Mouse (Mus musculus) forebrain, embryonic 14.5 days (tissue): ENCODE data around the gene Appl2. TPM values are rescaled to one million over a fixed set of nuclear protein-coding genes. Genes with fewer than 3 reads are reported as not detected.

Source experiments
- ATAC-seq: fragments of 200-750 bp; cut with Nextera tagmentation; 2 replicates; pipeline ENCODE4 v1.8.0; 2017; ENCODE audit warnings: mild to moderate bottlenecking, moderate library complexity
- DNase-seq: peaks from one replicate; pipeline ENCODE4 v3.0.0-alpha.2; 2015; ENCODE audit warnings: low spot score
- H3K27ac ChIP-seq: fragments of 300-500 bp; sonication (generic); 2 replicates; pipeline ENCODE4 v1.5.1; 2014; ENCODE audit warnings: low read depth, mild to moderate bottlenecking, control low read depth, low read length, moderate library complexity
- H3K27me3 ChIP-seq: fragments of 300-500 bp; sonication (generic); replicated peaks from 2 replicates; pipeline ENCODE4 v1.6.1; 2014; ENCODE audit warnings: low read length, control low read depth, mixed read lengths; ENCODE audit not compliant: control insufficient read depth, insufficient read depth
- H3K36me3 ChIP-seq: fragments of 300-500 bp; sonication (generic); 2 replicates; pipeline ENCODE4 v1.6.1; 2014; ENCODE audit warnings: low read length, control low read depth; ENCODE audit not compliant: control insufficient read depth, insufficient read depth
- H3K4me1 ChIP-seq: fragments of 300-500 bp; sonication (generic); 2 replicates; pipeline ENCODE4 v1.6.1; 2014; ENCODE audit warnings: antibody characterized with exemption, low read length, control low read depth; ENCODE audit not compliant: control insufficient read depth, insufficient read depth
- H3K4me2 ChIP-seq: fragments of 300-500 bp; sonication (generic); 2 replicates; pipeline ENCODE4 v1.6.1; 2014; ENCODE audit warnings: mild to moderate bottlenecking, control low read depth, low read length
- H3K4me3 ChIP-seq: fragments of 300-500 bp; sonication (generic); 2 replicates; pipeline ENCODE4 v1.5.1; 2014; ENCODE audit warnings: low read depth, low read length, control low read depth
- H3K9ac ChIP-seq: fragments of 300-500 bp; sonication (generic); 2 replicates; pipeline ENCODE4 v1.6.1; 2014; ENCODE audit warnings: mild to moderate bottlenecking, low read length, control low read depth, moderate library complexity
- H3K9me3 ChIP-seq: fragments of 300-500 bp; sonication (generic); replicated peaks from 2 replicates; pipeline ENCODE4 v1.6.1; 2016; ENCODE audit warnings: low read length, control low read depth, mixed read lengths; ENCODE audit not compliant: control insufficient read depth
- WGBS: fragments of 180-500 bp; shearing (Covaris S2); extraction: QIAGEN DNeasy Blood & Tissue Kit; methylation state at CpG from one replicate; pipeline ENCODE4 v1.1.7; 2014; 5-methylcytosine and 5-hydroxymethylcytosine counted together
- polyA plus RNA-seq: library from polyadenylated mRNA; unstranded; fragments of >200 nt; fragmentation: Nextera tagmentation; extraction: Ambion mirVana; gene quantifications from 2 replicates; pipeline ENCODE4 v1.2.1, GENCODE M21; 2014

The Appl2 gene
- 20.2 and 23.2 TPM in 2 replicates for polyA plus RNA-seq

- WGBS = under 1% methylated on average over 56 of the region's 59 CpGs
- peak; percentile 96 for ATAC-seq
- no peaks in the 10 kb centered on the region for H3K27me3 ChIP-seq
Measured at GRCm38 (mm10) chr10:83648131-83649020, at the start of gene Appl2. TSS of gene Appl2 (minus strand) at chr10:83648738.

GRCm38 (mm10) chr10:83696226-83696625 lies 47.7 kb upstream of the Appl2 start:
- Histone ChIP-seq H3K9me3 (no peaks in the 10 kb centered on the region), H3K27me3 (no peaks in the 10 kb centered on the region), H3K4me2 (no peak overlapping the region), H3K4me1 (no peaks in the 10 kb centered on the region), H3K27ac (no peak overlapping the region), H3K36me3 (no peaks in the 10 kb centered on the region), H3K4me3 (no peak overlapping the region), H3K9ac (no peak overlapping the region)
- 84% methylated on average over 4 of the region's 4 CpGs for WGBS
- ATAC-seq = no peak
- no peak for DNase-seq

More at GRCm38 (mm10) chr10:83648131-83649020, at the start of gene Appl2:
- H3K36me3 ChIP-seq = no peaks in the 10 kb centered on the region
- H3K9me3 ChIP-seq = no peaks in the 10 kb centered on the region
- peak; percentile 86 for DNase-seq
- peak within 1 kb of the TSS; percentile 68 for H3K4me2 ChIP-seq
- peaks cover 8% of the 10 kb centered on the region for H3K4me1 ChIP-seq
- peak within 1 kb of the TSS; percentile 68 for H3K27ac ChIP-seq
- H3K9ac ChIP-seq = peak within 1 kb of the TSS; percentile 85
- peak within 1 kb of the TSS; percentile 76 for H3K4me3 ChIP-seq

- no peak for ATAC-seq
- Histone ChIP-seq H3K36me3 (no peaks in the 10 kb centered on the region), H3K27ac (no peak overlapping the region), H3K27me3 (no peaks in the 10 kb centered on the region), H3K4me3 (no peak overlapping the region), H3K9me3 (no peaks in the 10 kb centered on the region), H3K9ac (no peak overlapping the region), H3K4me2 (no peak overlapping the region), H3K4me1 (no peaks in the 10 kb centered on the region)
- DNase-seq = no peak
- 90% methylated on average over 11 of the region's 11 CpGs for WGBS
Measured at GRCm38 (mm10) chr10:83692175-83692895, 43.8 kb upstream of the Appl2 start.

- ATAC-seq (no peak), DNase-seq (no peak)
- H3K27me3 ChIP-seq = no peaks in the 10 kb centered on the region
- 89% methylated on average over 2 of the region's 2 CpGs for WGBS
- no peak overlapping the region for H3K4me3 ChIP-seq
- H3K9ac ChIP-seq = no peak overlapping the region
- no peak overlapping the region for H3K4me2 ChIP-seq
- H3K27ac ChIP-seq = no peak overlapping the region
- no peaks in the 10 kb centered on the region for H3K36me3 ChIP-seq
- no peaks in the 10 kb centered on the region for H3K9me3 ChIP-seq
- H3K4me1 ChIP-seq = no peaks in the 10 kb centered on the region
Measured at GRCm38 (mm10) chr10:83688215-83688614, 39.7 kb upstream of the Appl2 start.

GRCm38 (mm10) chr10:83681334-83681733 lies 32.8 kb upstream of the Appl2 start:
- DNase-seq = no peak
- no peak overlapping the region for H3K9ac ChIP-seq
- H3K4me3 ChIP-seq = no peak overlapping the region
- no peak overlapping the region for H3K4me2 ChIP-seq
- no peaks in the 10 kb centered on the region for H3K4me1 ChIP-seq
- H3K36me3 ChIP-seq = no peaks in the 10 kb centered on the region
- no peak for ATAC-seq
- 89% methylated on average over 12 of the region's 12 CpGs for WGBS
- H3K27me3 ChIP-seq = no peaks in the 10 kb centered on the region
- no peaks in the 10 kb centered on the region for H3K9me3 ChIP-seq
- no peak overlapping the region for H3K27ac ChIP-seq

GRCm38 (mm10) chr10:83666556-83666955 lies 18.0 kb upstream of the Appl2 start:
- H3K9me3 ChIP-seq = no peaks in the 10 kb centered on the region
- no peak overlapping the region for H3K27ac ChIP-seq
- 93% methylated on average over 4 of the region's 4 CpGs for WGBS
- no peak overlapping the region for H3K9ac ChIP-seq
- no peak for ATAC-seq
- no peaks in the 10 kb centered on the region for H3K27me3 ChIP-seq
- H3K4me1 ChIP-seq = no peaks in the 10 kb centered on the region
- no peak overlapping the region for H3K4me2 ChIP-seq
- no peak for DNase-seq
- no peaks in the 10 kb centered on the region for H3K36me3 ChIP-seq
- H3K4me3 ChIP-seq = no peak overlapping the region

- Histone ChIP-seq H3K9ac (no peak overlapping the region), H3K4me2 (no peak overlapping the region), H3K36me3 (no peaks in the 10 kb centered on the region), H3K27me3 (no peaks in the 10 kb centered on the region), H3K4me1 (no peaks in the 10 kb centered on the region), H3K4me3 (no peak overlapping the region), H3K27ac (no peak overlapping the region), H3K9me3 (no peaks in the 10 kb centered on the region)
- ATAC-seq (no peak), DNase-seq (no peak)
- WGBS = 77% methylated on average over 8 of the region's 8 CpGs
Measured at GRCm38 (mm10) chr10:83661925-83662324, 13.4 kb upstream of the Appl2 start.

- Histone ChIP-seq H3K4me2 (no peak overlapping the region), H3K4me1 (no peaks in the 10 kb centered on the region), H3K9ac (no peak overlapping the region), H3K36me3 (no peaks in the 10 kb centered on the region), H3K9me3 (no peaks in the 10 kb centered on the region), H3K27me3 (no peaks in the 10 kb centered on the region), H3K27ac (no peak overlapping the region), H3K4me3 (no peak overlapping the region)
- DNase-seq = no peak
- no peak for ATAC-seq
- 54% methylated on average over 4 of the region's 4 CpGs for WGBS
Measured at GRCm38 (mm10) chr10:83660605-83661004, 12.1 kb upstream of the Appl2 start.

GRCm38 (mm10) chr10:83654591-83654990 lies 6.1 kb upstream of the Appl2 start:
- Histone ChIP-seq H3K4me1 (no peaks in the 10 kb centered on the region), H3K4me3 (no peak overlapping the region), H3K4me2 (no peak overlapping the region), H3K27ac (no peak overlapping the region), H3K27me3 (no peaks in the 10 kb centered on the region), H3K9ac (no peak overlapping the region), H3K36me3 (no peaks in the 10 kb centered on the region), H3K9me3 (no peaks in the 10 kb centered on the region)
- no peak for DNase-seq
- ATAC-seq = no peak
- WGBS = 87% methylated on average over 2 of the region's 2 CpGs
